Mouse (Mus musculus) MN1 (cell line): ENCODE data around the gene Cstf3.

Experiments
- DNase-seq: peaks from one replicate; pipeline ENCODE4 v3.0.0-alpha.2; 2016; ENCODE audit warnings: low spot score

Gene Cstf3

DNA sequence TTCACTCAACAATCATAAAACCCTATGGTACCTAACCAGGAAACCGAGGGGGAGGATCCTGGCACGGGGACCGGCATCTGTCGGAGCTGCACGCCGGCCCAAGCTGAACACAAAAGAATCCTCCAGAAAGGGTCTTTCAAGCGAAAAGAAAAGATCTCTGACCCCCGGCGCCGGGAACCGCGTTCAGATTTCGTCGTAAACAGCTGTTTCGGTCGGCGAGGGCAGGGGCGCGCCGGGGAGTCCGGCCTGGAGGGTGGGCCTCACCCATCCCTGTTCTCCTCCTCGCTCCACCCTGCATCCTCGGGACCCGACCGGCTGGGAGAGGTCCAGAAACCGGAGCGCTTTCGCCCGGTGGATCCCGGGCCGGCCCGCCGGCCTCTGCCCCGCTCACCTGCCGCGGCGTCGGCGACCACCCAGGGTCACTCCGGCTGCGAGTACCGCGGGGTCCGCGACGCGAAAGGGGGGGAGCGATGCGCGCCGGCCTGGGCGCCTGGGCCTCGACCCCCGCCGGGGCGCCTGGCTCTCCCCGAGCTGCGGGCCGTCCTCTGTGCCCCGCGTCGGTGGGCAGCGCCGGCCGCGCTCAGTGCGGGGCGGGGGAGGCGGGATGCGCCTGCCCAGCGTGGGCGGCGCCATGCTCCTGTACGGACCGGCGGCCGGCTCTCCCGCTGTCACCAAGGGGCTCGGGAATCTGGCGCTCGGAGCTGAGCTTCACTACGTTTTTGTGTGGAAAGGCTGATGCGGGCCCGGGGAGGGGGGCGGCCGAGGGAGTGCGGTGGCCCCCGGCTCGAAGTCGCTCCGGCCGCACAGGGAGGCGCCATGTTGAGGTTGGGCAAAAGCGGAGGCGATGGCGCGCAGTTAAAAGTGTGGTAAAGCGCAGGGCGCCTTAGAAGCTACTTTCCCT, 121.5 kb downstream of the Cstf3 start, which contains the start of gene Tcp11l1:
Gene Tcp11l1 (minus strand): TSS at position 585 of the 901 bp plus-strand sequence.
- DNase-seq = peak; percentile 73

DNA sequence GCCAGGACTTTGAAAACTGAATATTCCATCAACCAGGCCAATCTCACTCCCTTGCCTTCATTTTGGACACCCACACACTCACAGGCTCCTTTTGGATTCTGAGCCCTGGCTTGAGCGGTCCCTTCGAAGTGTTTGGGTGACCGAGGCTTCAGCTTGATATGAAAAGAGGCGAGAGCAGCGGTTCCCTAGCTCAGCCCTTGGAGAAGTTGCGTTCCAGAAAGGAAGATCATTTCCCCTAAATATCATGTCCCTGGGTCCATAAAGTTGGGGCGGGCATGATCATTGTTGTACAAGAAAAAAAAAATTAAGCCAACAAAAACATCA, 122.1 kb downstream of the Cstf3 start:
- DNase-seq = no peak

DNA sequence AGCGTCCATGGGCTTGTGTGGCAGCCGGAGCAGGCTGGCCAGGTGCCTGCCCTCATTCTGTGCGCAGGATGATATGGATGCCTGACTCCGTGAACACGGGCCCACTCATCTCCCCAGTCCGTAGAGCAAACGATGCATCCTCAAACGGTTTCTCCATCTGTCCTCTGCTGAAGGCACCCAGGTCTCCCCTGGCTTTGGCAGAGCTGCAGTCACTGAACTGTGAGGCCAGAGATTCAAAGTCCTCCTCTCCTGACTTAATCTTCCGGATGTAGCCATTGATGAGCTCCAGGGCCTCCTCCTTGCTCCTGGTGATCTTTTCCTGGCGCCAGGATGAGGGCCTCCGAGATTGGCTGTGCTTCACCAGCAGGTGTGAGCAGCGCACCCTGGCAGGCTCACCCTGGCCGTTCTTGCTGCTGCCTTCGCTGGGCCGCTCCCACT, 124.0 kb downstream of the Cstf3 start:
- DNase-seq = no peak
